Mouse (Mus musculus) olfactory bulb, adult 2 months (tissue): ENCODE measurements around the gene Nrxn2.

ENCODE experiments used
- CTCF ChIP-seq: fragments of 200-500 bp; IDR thresholded peaks from 2 replicates; pipeline ENCODE4 v1.5.1; 2012; ENCODE audit warnings: low read depth, mild to moderate bottlenecking, low read length, moderate library complexity; ENCODE audit not compliant: insufficient read depth
- POLR2A ChIP-seq: fragments of 200-500 bp; IDR thresholded peaks from 2 replicates; pipeline ENCODE4 v1.6.1; 2012; ENCODE audit warnings: mild to moderate bottlenecking, low read depth, low read length, moderate library complexity; ENCODE audit not compliant: insufficient read depth

DNA sequence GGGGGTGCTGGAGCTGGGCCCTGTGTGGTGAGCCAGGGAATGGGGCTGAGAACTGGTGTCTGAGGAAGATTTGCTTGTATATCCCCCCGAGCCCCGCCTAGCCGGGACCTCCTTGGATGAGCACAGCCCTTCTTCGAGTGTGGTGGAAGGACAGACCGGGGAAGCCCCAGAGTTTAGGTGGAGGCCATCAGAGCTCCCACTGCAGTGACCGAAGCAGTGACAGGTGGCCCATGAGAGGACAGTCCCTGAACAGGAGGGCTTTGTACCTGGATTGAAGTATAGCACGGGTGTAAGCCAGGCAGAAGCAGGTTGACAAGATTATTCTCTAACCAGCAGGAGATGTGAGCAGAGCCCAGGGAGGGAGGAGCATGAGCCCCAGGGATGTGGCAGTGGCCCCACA is 31.3 kb downstream of the Nrxn2 start:
- no peak for TF ChIP-seq CTCF
- no peak for TF ChIP-seq POLR2A
